ENCODE assay signal across 13 mouse cellular contexts in the genomic region with DNA sequence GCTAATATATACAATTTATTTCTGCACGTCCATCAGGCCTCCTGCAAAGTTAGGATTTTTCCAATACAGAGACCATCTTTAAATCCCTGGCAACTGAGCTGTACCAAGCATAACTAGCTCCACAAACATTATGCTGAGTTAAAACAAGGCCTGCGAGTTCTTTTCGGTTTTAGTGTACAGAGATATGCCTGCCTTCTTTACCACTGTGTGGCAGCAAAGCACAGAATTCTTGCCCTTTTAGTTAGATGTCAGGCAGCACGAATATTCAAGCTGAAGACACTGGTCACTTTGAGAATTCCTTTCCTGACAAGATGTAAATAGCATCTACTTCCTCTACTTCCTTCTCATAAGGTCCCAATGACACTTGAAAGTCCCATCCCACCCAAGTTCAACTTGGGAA. TPM values are rescaled to one million over a fixed set of nuclear protein-coding genes. Genes with fewer than 3 reads are reported as not detected.
DNase-seq lines count a peak whose midpoint lies in the region; ATAC-seq and TF ChIP-seq lines count a peak whose summit lies in the region.
"Had no signal": no experiment of that assay in that cellular context is flagged by ENCODE, and none has a peak within 500 bp of the region (broad histone marks: within the 10 kb centered on the region; RNA-seq: fewer than 3 reads in every experiment).

No protein-coding gene starts in this region.

- no peaks in the 10 kb centered on the region for H3K4me1 ChIP-seq in lung, embryonic 14.5 days (ENCODE audit: insufficient read depth)
- H3K4me1 ChIP-seq in cortical plate, adult 2 months (ENCODE audit: control insufficient read depth, insufficient read depth, low read length), result no peaks in the 10 kb centered on the region
- H3K4me1 ChIP-seq: hindbrain, embryonic 15.5 days; midbrain, embryonic 15.5 days had no signal

- H3K9me3 ChIP-seq in lung, embryonic 14.5 days (ENCODE audit: low read depth, low read length), result no peaks in the 10 kb centered on the region
- H3K9me3 ChIP-seq: hindbrain, embryonic 15.5 days; midbrain, embryonic 15.5 days had no signal

- no peak overlapping the region for H3K9ac ChIP-seq in lung, embryonic 14.5 days
- H3K9ac ChIP-seq: hindbrain, embryonic 15.5 days; liver, embryonic 14.5 days; midbrain, embryonic 15.5 days had no signal

- TF ChIP-seq POLR2A in cortical plate, adult 2 months (IDR thresholded peaks at IDR 0.05; ENCODE audit: extremely low read depth, insufficient read depth, low read length), result no peak

- WGBS in lung, embryonic 14.5 days, result 37% methylated on average over 4 of the region's 4 CpGs

- H3K4me3 ChIP-seq in lung, embryonic 14.5 days (ENCODE audit: low read depth, low read length), result no peak overlapping the region
- H3K4me3 ChIP-seq in cortical plate, adult 2 months (ENCODE audit: insufficient read depth, low read length), result no peak overlapping the region
- H3K4me3 ChIP-seq: hindbrain, embryonic 15.5 days; midbrain, embryonic 15.5 days had no signal

- no peak overlapping the region for H3K27ac ChIP-seq in lung, embryonic 14.5 days (ENCODE audit: low read depth)
- no peak overlapping the region for H3K27ac ChIP-seq in cortical plate, adult 2 months (ENCODE audit: insufficient read depth, low read length)
- H3K27ac ChIP-seq: hindbrain, embryonic 15.5 days; liver, embryonic 14.5 days; midbrain, embryonic 15.5 days had no signal

- DNase-seq in embryo, embryonic 10 days (ENCODE audit: low spot score), result peak; percentile 18
- no peak for DNase-seq in embryo, embryonic 9.5 days (ENCODE audit: extremely low spot score)
- DNase-seq in kidney, adult 9 months, result peak; percentile 22
- DNase-seq in kidney, adult 18-20 months, result no peak
- peak; percentile 83 for DNase-seq in lung, embryonic 14.5 days
- no peak for DNase-seq in lung, postnatal 25 days (ENCODE audit: low spot score)
- DNase-seq: adrenal gland, adult 2 months had no signal

- peak; percentile 65 for TF ChIP-seq CTCF in lung, embryonic 14.5 days (IDR thresholded peaks at IDR 0.05; ENCODE audit: low read depth)
- peak; percentile 52 for TF ChIP-seq CTCF in cortical plate, adult 2 months (IDR thresholded peaks at IDR 0.05; ENCODE audit: extremely low read depth, insufficient read depth, low read length)

- 0 out of 2 replicates have a peak, but pooled peaks have one; percentile 44 for ATAC-seq in lung, embryonic 14.5 days (ENCODE audit: insufficient read depth)
- ATAC-seq in megakaryocyte-erythroid progenitor cell, adult 5-6 weeks (replicated peaks; ENCODE audit: low FRiP score, low TSS enrichment, poor library complexity, severe bottlenecking), result no peak
- ATAC-seq: midbrain, embryonic 15.5 days had no signal

- no peak overlapping the region for H3K4me2 ChIP-seq in lung, embryonic 14.5 days
- H3K4me2 ChIP-seq: heart, embryonic 11.5 days; hindbrain, embryonic 15.5 days; midbrain, embryonic 15.5 days had no signal

- H3K27me3 ChIP-seq in lung, embryonic 14.5 days (ENCODE audit: insufficient read depth, low read length), result no peaks in the 10 kb centered on the region
- H3K27me3 ChIP-seq: hindbrain, embryonic 15.5 days; midbrain, embryonic 15.5 days had no signal

- H3K36me3 ChIP-seq in lung, embryonic 14.5 days (ENCODE audit: insufficient read depth), result no peaks in the 10 kb centered on the region
- H3K36me3 ChIP-seq: hindbrain, embryonic 15.5 days; midbrain, embryonic 15.5 days had no signal

RNA-seq across cellular contexts. Expression of a gene that starts 8.3 kb away (rescaled TPM):
- 12.1 and 14.5 TPM in 2 replicates for polyA plus RNA-seq in lung, embryonic 14.5 days (2014; fragmentation: Nextera tagmentation; extraction: Ambion mirVana)
- 5.2 and 5.4 TPM in 2 replicates for polyA plus RNA-seq in cortical plate, adult 2 months (2012; rRNA removed)
- 34.5 and 53.4 TPM in 2 replicates for total RNA-seq in megakaryocyte-erythroid progenitor cell, adult 5-6 weeks (2014; fragmentation: Nextera tagmentation)
- 34.0 and 39.4 TPM in 2 replicates for total RNA-seq in megakaryocyte-erythroid progenitor cell, adult 5-6 weeks (2017)

RNA-seq across cellular contexts. Expression of a gene that starts 37.4 kb away (rescaled TPM):
- polyA plus RNA-seq in lung, embryonic 14.5 days (2014; fragmentation: Nextera tagmentation; extraction: Ambion mirVana), result 11.1 and 13.0 TPM in 2 replicates
- 4.8 and 5.5 TPM in 2 replicates for polyA plus RNA-seq in cortical plate, adult 2 months (2012; rRNA removed)
- not detected in 2 replicates for total RNA-seq in megakaryocyte-erythroid progenitor cell, adult 5-6 weeks (2014; fragmentation: Nextera tagmentation)
- total RNA-seq in megakaryocyte-erythroid progenitor cell, adult 5-6 weeks (2017), result not detected in 2 replicates

Comparison
In these comparisons a context has a peak if more than half of its experiments do, and no peak if none do; other contexts are left out.
1. DNase-seq: peak in embryo, embryonic 10 days (single experiment), kidney, adult 9 months (single experiment) and lung, embryonic 14.5 days (single experiment); none in embryo, embryonic 9.5 days (single experiment), kidney, adult 18-20 months (single experiment) and lung, postnatal 25 days (single experiment).